Mouse (Mus musculus) left cerebral cortex, adult 2 months (tissue): ENCODE measurements around the gene Lrtm1. TPM values are rescaled to one million over a fixed set of nuclear protein-coding genes. Genes with fewer than 3 reads are reported as not detected.
A peak's percentile ranks its signal among the peaks of the same experiment; 100 is the strongest.

ENCODE experiments used
- DNase-seq, 2 experiments: peaks; one replicate each; pipeline ENCODE4 v3.0.0; 2021 to 2022; ENCODE audit warnings: low spot score in 2 of 2, mixed read lengths in 1 of 2; ENCODE audit errors: extremely low spot score in 1 of 2
- H3K27ac ChIP-seq: fragments of 200-600 bp; 2 replicates; pipeline ENCODE4 v1.8.1; 2022
- H3K4me3 ChIP-seq: fragments of 200-600 bp; 2 replicates; pipeline ENCODE4 v1.8.1; 2022
- CTCF ChIP-seq: fragments of 200-600 bp; IDR thresholded peaks from 2 replicates; pipeline ENCODE4 v1.8.1; 2022; ENCODE audit warnings: antibody characterized with exemption, mild to moderate bottlenecking, moderate library complexity
- intact Hi-C: fragments of 180-260 bp; cut with DNase I; formaldehyde crosslinking; loops from one replicate; pipeline ENCODE4 v1.15.1; 2025
- total RNA-seq, 2 experiments: library from RNA; stranded (reverse); gene quantifications; 2 replicates each; pipeline ENCODE4 v1.2.3; 2021

Gene Lrtm1
- total RNA-seq, 2 experiments from 2014 or later = not detected

GRCm38 (mm10) chr14:29015896-29016295, 2.1 kb upstream of the Lrtm1 start:
- no peak overlapping the region for H3K27ac ChIP-seq
- no peak overlapping the region for H3K4me3 ChIP-seq
- no peak for TF ChIP-seq CTCF
- intact Hi-C loops = no loop called here
- no peak for DNase-seq

DNA sequence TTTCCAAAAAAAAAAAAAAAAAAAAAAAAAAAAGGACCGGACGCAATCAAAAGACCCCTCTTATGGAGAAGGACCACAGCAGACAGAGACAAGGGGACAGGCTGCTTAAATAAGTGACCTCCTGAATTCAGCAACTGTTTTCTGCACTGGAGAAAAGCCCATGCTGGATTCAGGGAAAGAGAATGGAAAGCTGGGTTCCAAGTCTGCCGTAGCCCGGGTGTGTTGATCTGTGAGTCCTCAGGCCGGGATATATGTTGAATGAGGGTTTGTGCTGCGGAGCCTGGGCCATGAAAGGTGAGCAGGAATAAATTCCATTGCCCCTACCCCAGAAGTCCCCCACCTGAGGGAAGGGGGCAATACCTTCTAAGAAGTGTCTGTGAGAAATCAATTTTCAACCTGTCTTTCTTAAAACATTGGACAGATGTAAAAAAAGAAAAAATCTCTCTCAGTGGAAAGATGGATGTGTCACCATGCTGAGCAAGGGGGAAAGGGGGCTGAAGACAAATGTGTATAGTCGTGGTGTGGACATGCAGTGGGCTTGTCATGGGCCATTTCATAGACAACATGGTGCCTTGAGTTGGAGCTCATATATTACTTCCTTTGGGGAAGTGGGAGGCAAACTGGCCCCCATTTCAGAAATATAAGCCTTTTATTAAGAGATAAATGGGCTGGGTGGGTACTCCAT, 450 bp downstream of the Lrtm1 start:
- intact Hi-C loops = no loop called here
- no peak for TF ChIP-seq CTCF
- no peak for DNase-seq

DNA sequence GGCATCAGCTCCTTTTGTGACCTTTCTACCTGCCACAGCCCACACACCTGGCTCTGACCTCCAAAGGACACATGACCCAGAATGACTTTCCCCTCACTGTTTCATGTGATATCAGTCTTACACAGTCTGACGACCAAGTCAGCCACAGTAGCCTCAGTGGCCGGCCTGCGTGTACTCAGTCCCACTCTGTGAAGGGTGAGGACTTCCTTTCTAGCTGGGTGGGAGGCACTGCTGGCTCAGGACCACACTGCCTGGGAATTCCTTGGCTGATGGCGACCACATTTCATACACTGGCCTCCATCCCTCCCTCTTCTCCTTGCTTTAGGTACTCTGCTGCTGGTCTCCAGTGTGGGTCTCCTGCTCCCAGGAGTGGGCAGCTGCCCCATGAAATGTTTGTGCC, 3.3 kb downstream of the Lrtm1 start:
- Histone ChIP-seq H3K4me3 (no peak overlapping the region), H3K27ac (no peak overlapping the region)
- TF ChIP-seq CTCF = no peak
- no peak for DNase-seq
- intact Hi-C loops = no loop called here

More for the DNA sequence above, 450 bp downstream of the Lrtm1 start:
- H3K27ac ChIP-seq = no peak overlapping the region
- no peak overlapping the region for H3K4me3 ChIP-seq

DNA sequence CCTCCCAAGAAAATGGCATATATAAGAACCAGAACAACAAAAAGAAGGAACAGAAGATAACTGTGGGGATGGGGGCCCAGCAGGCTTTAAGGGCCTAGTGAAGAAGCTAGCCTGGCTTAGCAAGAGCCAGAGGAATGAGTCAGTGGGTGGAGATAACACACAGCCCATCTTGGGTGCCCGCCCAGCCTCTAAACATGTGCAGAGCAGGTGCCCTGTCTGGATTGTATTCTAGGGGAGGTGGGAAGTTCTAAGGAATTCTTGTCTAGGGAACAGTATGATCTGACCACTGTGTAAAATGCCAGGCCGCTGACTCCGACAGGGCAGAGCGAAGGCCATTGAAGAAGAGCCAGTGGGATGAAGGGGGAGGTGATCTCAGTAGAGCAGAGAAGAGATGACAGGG, 5.2 kb downstream of the Lrtm1 start:
- DNase-seq = no peak
- H3K4me3 ChIP-seq = no peak overlapping the region
- TF ChIP-seq CTCF = no peak
- intact Hi-C loops = no loop called here
- no peak overlapping the region for H3K27ac ChIP-seq

DNA sequence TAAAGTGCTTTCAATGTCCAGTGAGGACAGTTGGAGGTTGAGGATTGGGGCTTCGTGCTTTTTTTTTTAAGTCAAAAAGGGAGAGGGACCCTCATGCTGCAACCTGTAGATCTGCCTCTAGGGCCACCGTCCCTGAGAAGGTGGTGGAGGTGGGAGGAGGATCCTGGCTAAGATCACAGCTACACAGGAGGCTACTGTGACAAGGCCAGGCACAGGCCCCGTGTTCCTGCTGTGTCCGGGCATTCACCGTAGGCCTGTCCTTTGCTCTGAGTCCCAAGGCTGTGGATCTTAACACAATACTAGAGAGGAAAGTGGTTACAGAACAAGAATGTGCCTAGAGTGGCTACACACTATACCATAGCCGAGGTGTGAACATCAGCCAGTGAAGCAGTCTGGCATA, 7.3 kb downstream of the Lrtm1 start:
- TF ChIP-seq CTCF = no peak

GRCm38 (mm10) chr14:29027276-29027675, 9.3 kb downstream of the Lrtm1 start:
- no peak overlapping the region for H3K27ac ChIP-seq
- no peak for DNase-seq
- intact Hi-C loops = no loop called here
- no peak overlapping the region for H3K4me3 ChIP-seq
- TF ChIP-seq CTCF = no peak; the same call in none of the 2 replicates

More for the DNA sequence above, 7.3 kb downstream of the Lrtm1 start:
- no peak for DNase-seq
- no peak overlapping the region for H3K27ac ChIP-seq
- intact Hi-C loops = no loop called here
- H3K4me3 ChIP-seq = no peak overlapping the region

DNA sequence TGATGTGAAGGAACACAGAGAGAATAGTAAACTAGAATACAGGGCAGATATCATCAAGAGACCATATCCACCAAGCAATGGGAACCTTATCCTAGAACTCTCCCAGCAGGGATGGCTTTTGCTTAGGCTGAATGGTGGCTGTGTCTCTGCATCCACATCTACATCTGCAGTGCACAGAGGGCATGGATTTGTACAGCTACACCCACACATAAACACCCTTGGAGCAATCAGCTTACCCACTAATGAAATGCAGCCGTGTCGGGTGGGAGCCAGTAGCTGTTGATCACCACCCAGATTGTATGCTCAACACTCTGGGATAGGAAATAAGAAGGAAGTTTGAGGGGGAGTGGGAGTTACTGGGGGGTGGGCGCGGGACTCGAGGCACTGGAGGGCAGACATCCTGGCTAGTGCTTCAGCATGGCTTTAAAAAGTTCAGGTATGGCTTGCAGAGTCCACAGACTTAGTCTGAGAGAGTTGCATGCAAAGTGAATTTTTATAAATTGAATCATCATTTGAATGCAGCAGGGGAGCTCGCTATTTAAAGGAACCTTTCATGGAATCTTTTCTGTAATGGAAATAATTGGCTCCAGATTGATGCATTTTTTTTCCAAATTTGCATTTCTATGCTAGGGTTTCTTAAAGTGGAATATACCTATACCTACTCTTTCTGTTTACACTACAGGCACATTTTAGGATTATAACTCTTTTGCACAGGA, 10.5 kb downstream of the Lrtm1 start:
- Histone ChIP-seq H3K4me3 (no peak overlapping the region), H3K27ac (no peak overlapping the region)
- DNase-seq = no peak
- TF ChIP-seq CTCF = no peak
- intact Hi-C loops = no loop called here

DNA sequence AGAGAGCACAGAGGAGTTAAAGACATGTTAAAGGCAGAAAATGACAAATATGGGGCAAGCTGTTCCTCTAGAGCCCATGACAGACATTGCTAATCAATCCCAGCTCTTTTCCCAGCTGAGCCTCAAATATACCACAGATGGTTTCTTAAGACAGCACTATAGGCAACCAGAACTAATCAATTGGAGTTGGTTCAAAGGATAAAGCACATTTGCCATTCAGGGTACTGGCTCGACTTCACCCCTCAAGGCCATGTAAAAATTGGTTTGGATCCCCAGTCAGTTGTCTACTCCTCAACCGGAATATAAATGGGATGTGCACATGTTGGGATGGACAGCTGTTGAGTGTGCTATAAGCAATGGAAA, 11.1 kb downstream of the Lrtm1 start:
- no peak overlapping the region for H3K4me3 ChIP-seq
- no peak overlapping the region for H3K27ac ChIP-seq
- no peak for TF ChIP-seq CTCF
- DNase-seq = no peak
- intact Hi-C loops = no loop called here

GRCm38 (mm10) chr14:29029896-29030420, 11.9 kb downstream of the Lrtm1 start:
- DNase-seq = peak in 1 of 2 experiments; percentile 20
- H3K4me3 ChIP-seq = no peak overlapping the region
- no peak for TF ChIP-seq CTCF
- intact Hi-C loops = no loop called here
- H3K27ac ChIP-seq = no peak overlapping the region

GRCm38 (mm10) chr14:29030519-29030918, 12.5 kb downstream of the Lrtm1 start:
- TF ChIP-seq CTCF = no peak
- no peak for DNase-seq
- Histone ChIP-seq H3K27ac (no peak overlapping the region), H3K4me3 (no peak overlapping the region)
- intact Hi-C loops = no loop called here

GRCm38 (mm10) chr14:29031858-29032395, 13.9 kb downstream of the Lrtm1 start:
- TF ChIP-seq CTCF = no peak
- H3K4me3 ChIP-seq = no peak overlapping the region
- intact Hi-C loops = no loop called here
- H3K27ac ChIP-seq = no peak overlapping the region
- no peak for DNase-seq

DNA sequence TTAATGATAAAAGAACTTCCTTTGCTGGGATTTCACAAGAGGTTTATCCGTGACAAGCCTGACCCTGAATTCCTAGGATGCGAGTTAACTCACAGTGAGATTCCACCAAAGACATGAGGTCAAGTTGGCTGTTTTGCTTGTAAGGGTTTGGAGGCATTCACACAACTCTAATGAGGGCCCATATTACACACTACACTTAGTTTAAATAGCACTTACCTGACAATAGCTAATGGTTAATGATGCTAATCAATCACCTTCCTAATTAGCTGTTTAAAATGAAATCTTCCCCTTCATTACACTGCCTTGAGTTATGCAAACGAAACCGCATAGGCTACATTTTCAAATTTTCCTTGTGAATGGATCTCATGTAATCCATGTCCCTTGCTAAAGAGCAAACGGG, 20.2 kb downstream of the Lrtm1 start:
- TF ChIP-seq CTCF = no peak
- intact Hi-C loops = no loop called here
- no peak for DNase-seq
- Histone ChIP-seq H3K27ac (no peak overlapping the region), H3K4me3 (no peak overlapping the region)
